Mouse (Mus musculus) layer of hippocampus, adult 8-10 months (tissue): ENCODE data around the gene Ryr2. TPM values are rescaled to one million over a fixed set of nuclear protein-coding genes. Genes with fewer than 3 reads are reported as not detected.
"Not testable (repeated sequence)": the region's sequence is repeated elsewhere in the genome, so short reads cannot be mapped to it uniquely, and the experiment has no call there.

ENCODE experiments used
- DNase-seq, 2 experiments: peaks; one replicate each; pipeline ENCODE4 v3.0.0; 2022; ENCODE audit warnings: low spot score in 2 of 2
- total RNA-seq, 4 experiments: library from RNA; stranded (reverse); gene quantifications; 2 replicates each; pipeline ENCODE4 v1.2.4; 2022

The Ryr2 gene
- 100 to 1,000 TPM; 185 to 255 (median 214) TPM for total RNA-seq

DNA sequence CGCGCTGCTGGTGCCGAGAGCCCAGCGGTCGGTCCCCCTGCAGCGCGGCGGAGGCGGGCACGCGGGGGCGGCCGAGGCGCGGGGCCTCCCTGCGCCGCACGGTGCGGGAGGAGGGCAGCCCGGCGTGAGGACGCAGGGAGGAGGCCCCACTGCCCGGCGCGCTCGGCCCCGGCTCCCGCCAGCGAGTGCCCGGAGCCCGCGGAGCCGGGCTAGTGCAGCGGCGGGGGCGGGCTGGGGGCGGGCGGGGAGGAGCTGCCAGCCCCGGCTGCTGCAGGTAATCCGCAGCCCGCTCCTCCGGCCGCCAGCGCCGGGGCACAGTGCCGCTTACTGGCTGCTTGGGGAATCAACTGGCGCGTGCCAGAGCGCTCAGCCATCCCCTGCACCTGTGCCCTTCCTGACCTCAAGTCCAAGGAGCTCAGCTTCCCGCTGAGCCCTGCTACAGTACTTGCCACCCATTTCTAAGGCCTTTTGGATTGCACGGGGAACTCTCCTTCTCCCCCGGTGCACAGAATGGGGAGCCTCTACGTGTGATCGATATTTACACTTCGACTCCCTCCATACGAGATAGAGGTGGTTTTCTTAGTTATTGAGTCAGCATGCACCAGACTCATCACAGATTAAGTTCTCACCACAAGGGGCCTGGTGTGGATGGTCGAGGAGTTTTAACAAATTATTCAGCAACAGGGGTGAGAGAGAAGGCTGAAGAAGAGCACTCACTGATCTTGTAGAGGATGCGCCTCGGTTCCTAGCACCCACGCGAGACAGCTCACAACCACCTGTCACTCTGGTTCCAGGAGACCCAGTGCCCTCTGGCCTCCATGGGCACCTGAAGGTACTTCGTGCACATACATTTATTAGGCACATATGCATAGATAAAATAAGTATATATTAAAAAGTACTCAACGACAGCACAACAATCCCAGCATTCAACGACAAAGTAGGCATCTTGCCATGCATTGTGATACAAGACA is at the start of gene Ryr2:
Ryr2 (minus strand) TSS at position 284 of the 971 bp plus-strand sequence.
- peak; percentile 54 to 74 for DNase-seq

DNA sequence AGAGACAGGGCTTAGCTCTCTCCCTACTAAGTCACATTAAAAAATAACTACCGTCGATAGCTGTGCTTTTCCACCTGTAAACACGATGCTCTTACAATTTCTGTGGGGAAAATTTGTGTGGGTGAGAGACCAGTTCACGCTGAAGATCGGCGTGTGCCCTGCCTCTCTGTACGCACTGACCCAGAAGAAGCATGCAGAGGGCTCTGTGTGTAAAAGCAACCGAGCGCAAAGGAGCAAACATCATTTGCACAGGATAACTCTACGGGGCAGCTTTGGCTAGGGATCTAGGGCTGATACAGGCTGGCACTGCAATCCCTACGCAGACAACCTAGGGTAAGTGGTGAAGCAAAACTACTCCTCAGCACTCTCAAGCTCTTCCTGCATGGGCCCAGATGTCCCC is 47.2 kb upstream of the Ryr2 start:
- DNase-seq = no peak

DNA sequence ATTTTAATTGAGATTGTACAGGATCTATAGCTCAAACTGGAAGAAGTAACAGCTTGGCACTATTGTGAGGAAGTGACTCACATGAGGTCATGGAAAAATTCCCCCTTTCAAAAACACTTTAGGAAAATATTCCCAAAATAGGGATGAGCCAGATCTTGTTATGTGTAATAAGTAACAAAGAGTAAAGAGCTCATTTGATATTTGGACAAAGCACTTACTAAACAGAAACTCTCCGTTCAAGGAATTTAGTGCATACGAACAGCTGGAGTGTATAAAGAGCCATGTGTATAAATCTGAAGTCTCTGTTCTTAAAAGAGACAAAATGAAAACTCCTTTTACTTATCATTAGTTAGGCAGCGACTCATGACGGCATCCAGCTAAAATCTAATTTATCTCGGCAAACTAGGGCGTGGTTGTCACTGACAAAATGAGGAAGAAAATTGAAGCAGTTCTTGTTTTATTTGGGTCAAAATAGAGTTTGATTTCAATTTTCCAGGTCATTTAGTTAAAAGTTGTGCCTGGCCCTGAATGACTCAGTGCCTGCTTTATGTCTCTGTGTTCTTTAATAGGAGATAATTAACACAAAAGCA is 40.3 kb upstream of the Ryr2 start:
- no peak for DNase-seq

DNA sequence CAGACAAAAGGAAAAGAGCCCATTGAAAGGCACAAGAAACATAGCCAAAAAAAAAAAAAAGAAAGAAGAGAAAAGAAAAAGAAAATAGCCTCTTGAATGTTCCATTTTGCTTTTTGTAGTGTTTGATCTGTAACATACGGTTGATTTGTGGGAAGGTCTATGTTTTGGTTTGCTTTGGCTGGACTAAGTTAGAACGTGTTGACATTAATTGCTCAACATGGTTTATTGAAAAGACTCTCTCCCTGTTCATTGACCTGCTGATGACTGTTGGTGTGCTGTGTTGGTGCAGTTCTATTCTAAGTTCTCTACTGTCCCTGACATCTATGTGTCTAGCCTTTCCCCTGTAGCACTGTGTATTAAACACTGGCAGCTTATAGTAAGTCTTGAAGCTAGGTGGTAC is 39.7 kb upstream of the Ryr2 start:
- DNase-seq = no peak

DNA sequence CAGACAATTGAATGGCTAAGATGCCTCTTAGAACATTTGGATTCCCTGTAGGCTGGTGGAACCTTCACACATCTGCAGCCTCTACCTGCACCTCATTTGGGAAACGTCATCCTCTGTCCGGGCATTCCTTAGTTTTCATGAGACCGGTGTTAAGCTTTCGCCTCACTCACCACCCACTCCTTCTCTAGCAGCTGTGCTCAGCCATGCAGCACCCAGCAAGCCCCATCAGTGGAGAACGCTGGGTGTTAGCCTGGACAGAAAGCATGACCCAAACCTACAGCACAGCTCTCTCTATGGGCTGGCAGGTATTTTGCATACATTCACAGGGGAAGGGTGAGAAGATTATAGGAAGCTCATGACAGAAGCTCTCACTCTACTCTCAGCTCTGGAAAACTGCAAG is 36.6 kb upstream of the Ryr2 start:
- DNase-seq = no peak

DNA sequence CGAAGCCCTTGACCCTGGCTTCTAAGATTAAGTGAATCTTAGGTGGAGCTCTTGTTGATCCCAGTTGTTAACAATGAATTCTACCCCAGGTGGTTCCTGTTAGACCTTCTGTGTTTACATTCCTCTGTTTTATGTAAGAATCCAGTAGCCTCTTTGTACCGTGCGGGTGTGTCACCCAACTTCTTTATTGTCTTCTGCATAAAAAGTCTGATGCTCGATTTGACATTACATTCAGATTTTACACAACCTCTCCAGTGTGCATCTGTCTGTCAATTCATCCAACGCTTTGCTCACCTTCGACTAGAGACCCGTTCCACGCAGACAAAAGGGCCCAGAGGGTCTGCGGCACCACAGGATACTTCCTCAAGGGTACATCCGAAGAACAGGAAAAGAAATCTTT is 29.7 kb upstream of the Ryr2 start:
- DNase-seq = not testable (repeated sequence)

DNA sequence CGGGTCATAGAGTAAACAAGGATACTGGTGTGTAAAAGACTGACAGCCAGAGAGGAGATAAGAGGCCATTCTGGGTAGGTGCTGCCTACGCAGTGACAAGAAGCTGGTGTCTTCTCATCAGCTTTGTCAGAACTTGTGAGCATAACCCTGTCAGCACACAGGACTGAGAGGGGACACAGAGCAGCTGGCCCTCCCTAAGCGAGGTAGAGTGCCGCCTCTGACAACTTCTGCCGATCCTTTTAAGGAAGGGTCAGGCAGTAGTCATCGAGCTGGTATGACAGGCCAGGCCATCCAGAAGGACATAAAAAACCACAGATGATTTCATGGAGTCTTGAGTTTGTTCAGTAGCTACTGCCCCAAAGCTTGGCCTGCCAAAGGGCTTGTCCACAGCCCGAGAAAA is 26.8 kb upstream of the Ryr2 start:
- no peak for DNase-seq

DNA sequence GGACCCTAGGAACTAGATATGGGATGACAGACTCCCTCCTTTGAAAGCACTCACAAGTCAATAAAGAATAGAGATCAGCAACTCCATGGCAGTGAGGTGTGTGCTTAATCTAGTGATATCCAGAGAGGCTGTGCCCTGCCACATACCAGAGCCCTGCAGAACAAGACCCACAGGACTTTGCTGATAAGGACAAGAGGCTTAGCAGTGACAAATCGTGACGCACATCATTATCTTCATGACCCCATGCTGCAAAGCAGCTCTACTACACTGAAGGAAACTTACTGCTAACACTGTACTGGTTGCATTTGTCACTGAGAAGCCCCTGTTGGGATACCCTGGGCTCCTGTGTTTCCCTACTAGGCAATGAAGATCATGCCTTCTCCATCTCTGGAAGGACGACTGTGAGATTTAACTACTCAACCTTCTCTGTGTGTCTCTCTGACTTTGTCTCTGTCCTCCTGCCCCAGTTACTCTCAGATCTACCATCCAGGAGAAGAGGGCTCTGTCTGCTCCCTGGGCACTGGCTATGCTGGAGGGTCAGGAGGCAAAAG is 25.5 kb upstream of the Ryr2 start:
- DNase-seq = no peak

DNA sequence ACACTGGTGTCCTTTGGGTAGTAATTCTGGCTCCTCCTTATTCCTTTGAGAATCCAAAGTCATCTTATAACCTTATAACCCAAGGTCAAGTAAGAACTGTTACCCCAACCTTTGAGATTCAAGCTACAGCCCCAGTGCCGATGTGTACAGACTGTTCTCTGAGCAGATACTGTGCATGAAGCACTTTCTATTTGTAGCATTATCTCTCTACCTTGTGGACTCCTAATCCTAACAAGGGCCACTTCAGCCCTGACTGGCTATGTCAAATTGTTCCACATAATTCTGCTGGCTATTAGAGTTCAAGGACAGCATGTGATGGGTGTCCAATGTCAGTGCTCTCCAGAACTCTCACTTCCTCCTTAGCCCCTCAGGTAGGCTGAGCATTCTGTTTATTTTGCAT is 22.4 kb upstream of the Ryr2 start:
- no peak for DNase-seq

DNA sequence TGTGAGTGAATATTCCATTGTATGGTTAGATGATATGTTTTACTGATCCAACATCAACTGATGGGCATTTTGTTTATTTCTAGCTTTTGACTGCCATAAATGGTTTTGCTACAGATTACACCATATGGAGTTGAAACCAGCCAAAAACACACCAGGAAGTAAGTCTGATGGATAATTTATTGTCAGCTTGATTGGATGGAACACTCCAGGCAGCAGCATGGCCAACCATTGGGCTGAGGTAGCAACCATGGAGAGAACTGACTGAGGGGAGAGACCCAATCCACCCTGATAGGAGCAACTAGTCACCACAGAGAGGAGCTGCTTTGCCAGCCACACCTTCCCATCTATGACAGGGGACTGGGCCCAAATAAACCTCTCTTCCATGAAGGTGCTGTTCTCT is 19.4 kb upstream of the Ryr2 start:
- DNase-seq = no peak

DNA sequence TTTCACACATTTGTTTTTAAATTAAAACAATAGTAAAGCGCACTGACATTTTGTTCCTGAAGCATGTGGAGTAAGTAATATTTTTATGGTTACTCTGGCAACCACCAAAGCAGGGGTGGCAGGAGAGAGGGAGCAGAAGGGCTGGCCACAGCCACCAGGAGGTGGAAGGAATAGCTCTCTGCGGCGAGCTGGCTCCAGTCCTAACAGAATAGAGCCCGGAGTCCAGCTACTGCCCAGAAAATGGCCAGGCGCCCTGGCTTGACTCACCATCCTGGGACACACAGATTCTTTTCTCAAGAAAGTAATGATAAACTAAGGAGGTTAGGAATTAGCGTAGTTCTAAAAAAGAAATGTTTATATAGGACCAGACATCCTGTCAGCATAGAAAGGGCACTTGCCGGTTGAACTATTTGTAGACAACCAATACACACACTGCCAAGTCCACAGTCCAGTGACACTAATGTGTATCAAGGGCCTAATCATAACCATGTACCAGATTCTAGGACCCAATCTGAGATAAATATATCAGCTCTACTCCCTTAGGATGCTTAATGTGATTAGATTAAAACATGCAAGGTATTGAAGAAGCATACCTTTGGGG is 18.3 kb upstream of the Ryr2 start:
- DNase-seq = peak in 1 of 2 experiments; percentile 35

DNA sequence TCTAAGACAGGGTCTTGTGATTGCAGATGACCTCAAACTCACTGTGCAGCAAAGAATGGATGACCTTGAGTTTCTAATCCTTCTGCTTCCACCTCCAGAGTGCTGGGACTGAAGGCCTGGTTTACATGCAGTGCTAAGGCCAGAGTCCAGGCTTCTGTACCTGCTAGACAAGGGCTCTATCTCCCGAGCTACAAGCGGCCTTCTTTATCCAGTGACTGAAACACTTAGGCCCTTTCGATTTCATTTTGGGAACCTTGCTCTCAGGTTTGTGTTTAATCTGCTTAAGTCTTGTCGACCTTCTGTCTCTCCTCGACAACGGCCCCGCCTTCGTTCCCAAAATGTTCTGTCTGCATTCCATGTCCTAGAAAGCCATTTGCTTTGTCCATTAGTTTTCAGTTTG is 8.8 kb upstream of the Ryr2 start:
- DNase-seq = no peak

DNA sequence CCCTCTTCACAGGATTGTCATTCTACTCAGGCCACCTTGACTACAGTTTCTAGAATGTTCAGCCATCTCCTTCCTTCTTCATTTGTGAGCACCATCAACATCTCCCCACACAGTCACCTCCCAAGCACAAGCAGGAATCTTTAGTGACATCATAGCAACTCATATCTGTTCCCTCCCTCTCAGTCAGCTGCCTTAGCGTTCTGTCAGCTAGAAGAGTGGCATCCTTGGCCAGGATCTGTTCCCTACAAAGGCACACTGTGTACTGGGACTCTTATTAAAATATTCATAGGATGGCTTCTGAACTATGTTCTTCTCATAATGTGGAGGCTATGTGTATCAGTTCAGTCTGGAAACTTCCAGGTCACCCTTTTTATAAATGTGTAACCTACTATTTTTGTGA is 8.1 kb upstream of the Ryr2 start:
- no peak for DNase-seq

DNA sequence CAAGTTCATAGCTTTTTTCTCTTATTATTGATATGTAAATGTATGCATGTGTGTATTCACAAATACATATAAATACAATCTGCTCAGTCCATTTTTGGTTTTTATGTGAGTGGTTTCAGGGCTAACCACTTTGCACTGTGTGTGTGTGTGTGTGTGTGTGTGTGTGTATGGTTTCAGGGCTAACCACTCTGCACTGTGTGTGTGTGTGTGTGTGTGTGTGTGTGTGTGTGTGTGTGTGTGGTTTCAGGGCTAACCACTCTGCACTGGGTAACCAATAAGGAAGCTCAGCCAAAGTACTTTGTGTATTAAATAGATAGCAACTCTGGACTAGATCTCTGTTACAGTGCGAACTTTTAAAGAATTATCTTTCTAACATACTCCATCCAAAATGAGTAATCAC is 2.2 kb upstream of the Ryr2 start:
- DNase-seq = no peak

DNA sequence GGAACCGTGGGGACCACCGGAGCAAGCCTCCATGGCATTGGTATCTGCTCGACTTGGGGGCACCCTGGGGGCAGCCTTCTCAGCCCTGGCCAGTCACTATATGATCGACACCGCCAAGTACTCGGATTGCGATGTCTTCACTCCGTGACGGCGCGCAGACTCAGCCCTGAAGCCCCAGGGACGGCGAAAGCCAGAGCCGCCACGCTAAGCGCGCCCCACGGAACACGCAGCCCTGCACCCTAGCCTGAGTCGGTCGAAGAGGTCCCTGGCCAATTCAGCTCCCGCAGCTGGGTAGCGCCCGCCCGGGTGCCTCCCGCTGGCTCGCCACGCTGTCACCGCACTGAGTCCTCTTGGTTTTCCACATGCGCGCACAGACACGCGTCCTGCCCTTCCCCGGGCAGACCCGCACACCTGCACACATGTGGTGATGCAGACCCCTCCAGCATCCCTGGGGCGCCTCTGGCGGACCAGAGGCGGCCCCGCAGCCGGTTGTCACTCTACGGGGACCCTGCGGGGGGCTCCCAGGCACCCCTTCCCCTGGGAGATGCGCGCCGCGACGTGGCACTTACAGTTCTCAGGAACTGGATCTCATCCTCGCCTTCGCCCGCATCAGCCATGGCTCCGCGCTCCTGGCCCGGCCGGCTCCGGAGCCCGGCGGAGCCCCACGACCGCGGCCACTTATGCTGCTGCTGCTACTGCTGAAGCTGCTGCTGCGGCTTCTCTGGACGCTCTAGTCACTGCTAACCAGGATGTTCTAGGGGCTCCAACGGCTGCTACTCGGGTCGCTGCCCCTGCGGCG is 716 bp downstream of the Ryr2 start:
- peak in 1 of 2 experiments; percentile 49 for DNase-seq

DNA sequence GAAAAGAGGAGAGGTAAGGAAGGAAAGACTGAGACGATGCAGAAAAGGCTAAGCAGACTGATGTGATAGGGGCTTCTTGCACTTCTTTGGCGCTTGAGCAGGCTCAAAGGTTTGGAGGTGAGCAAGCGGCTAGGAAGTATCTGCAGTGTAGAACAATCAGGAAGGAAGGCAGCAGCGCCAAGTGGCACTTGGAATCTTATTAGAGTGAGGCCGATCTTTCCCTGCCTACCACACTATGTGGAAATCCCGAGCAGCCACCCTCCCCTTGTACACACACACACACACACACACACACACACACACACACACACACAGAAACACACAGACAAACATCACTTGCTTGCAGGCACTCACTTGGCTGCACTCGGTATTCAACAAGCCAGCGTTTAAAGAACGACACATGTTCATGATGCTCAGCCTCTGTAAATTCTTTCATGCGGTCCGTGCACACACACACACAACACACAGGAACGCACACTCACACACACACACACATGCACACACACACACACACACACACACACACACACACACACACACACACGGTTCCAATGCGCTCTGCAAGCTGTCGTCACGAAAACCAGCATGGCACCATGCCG is 1.4 kb downstream of the Ryr2 start:
- DNase-seq = no peak

DNA sequence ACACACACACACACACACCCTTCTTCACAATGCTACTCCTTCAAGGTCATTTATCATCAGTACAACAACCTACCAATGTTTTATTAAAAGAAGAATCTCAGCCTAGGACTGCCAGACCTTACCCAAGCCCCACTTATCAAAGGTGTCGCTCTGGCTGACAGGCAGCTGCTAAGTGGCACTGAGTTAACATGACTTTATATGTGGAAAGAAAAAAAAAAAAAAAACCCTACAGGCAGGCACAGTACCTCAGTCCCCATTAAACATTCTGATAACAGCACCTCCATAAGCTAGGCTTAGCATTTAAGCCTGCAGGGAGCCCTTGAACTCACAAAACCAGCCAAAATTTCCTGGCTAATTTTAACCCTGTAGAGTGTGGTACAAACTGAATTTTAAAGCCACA is 2.4 kb downstream of the Ryr2 start:
- no peak for DNase-seq

DNA sequence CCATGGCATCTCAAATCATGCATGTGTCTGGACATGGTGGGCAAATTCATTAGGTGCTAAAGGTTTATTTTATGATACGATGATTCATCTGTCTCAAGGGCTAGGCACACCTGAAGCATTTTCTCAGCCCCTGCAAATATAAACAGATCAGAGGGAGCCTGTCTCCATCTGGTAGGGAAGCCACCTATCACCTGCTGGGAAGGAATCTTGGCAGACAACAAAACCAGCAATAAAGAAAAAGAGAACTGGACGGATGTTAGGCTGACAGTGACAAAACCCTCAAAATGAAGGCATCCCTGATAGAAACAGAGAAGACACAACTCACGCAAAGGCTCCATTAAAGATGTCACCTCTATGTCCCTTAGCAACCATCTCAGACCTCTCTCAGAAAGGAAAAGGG is 3.7 kb downstream of the Ryr2 start:
- no peak for DNase-seq

DNA sequence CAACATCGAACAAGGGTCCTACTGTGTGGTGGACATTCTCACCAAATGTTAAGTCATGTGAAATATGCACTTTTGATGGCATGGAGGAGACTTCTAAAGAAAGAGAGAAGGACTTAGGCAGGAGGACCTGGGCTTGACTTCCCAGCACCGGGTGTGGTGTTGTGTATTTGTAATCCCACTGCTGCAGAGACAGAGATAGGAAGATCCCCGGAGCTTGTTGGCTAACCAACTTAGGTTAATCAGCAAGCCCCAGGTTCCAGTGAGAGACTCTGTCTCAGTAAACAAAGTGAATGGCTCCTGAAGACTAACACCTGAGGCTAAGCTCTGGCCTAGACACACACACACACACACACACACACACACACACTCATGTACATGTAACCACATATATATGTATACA is 7.3 kb downstream of the Ryr2 start:
- no peak for DNase-seq

DNA sequence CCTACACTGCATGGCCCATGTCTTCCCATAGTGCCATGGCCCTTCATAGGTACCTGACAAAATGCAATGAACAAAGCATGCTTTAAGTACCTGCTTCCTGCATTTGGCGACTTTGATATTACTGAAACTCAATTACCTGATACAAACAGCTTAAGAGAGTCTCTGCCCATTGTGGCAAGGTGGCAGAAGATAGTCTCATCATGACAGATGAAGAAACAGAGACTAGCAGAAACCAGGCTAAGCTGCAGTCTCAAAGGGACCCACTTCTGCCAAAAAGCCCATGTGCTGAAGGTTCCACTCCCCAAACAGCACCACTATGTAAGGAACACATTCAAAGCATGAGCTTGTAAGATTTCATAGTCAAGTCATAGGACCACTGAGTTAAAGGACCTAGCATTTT is 7.8 kb downstream of the Ryr2 start:
- no peak for DNase-seq

DNA sequence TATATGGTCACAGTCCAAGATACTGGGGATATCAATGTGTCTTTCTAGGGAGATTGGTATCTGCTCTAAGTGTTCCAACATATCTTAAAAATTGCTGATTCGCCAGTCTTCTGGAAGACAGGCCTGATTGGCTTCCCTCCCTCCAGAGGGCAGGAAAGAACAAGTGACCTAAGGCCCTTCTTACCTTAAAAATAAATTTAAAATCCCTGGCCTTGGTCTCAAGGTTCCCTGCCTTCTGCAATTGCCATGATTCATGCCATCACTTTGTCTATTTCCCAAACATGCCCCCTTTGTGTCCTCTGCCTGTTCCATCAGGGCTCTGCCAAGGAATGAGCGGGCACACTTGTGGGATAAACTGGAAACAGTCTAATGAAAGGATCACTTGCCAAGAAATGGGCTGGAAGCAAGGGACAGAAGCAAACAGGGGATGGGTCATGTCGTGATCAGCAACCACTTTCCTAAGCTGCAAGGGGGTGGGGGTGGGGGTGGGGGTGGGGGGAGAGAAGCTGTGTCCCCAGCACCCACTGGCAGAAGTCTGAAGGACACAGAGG is 10.3 kb downstream of the Ryr2 start:
- no peak for DNase-seq
